Mouse (Mus musculus) embryonic stem cell, embryonic (primary cell): Measurements from ENCODE around the gene Ndufb5.

Experiments used
- CTCF ChIA-PET, 4 experiments: fragments of 300-600 bp in 2 of 4; fragments of 350-600 bp in 2 of 4; sonication (Branson Sonifier 250); formaldehyde crosslinking; loops; one replicate each; lab custom pipeline; 2022; ENCODE audit warnings: inconsistent platforms in 2 of 4; lab: Charles Lee
- POLR2A ChIA-PET, 4 experiments: fragments of 300-600 bp in 2 of 4; fragments of 350-600 bp in 2 of 4; sonication (Branson Sonifier 250); formaldehyde crosslinking; loops; one replicate each; lab custom pipeline; 2022; ENCODE audit warnings: antibody characterized with exemption in 4 of 4, inconsistent platforms in 1 of 4; lab: Charles Lee

Ndufb5 gene

GRCm38 (mm10) chr3:32759212-32759611 is 22.4 kb downstream of the Ndufb5 start:
- POLR2A ChIA-PET: interaction anchor here in 3 of 4 experiments (0.6 to 4.0 kb wide), 24 partner anchors 11 to 1045 kb away, joined by 3 to 24 read pairs (median 8); partner anchors contain the start of genes Mrpl47 (in 2 of the 3), Ndufb5 (in 2 of the 3) and Usp13 (in 2 of the 3)

GRCm38 (mm10) chr3:32762962-32763361 is 26.2 kb downstream of the Ndufb5 start:
- CTCF ChIA-PET: interaction anchor here in 1 of 4 experiments (0.7 kb wide), 1 partner anchor 18 kb away, joined by 3 read pairs; no protein-coding TSS in a partner anchor
- POLR2A ChIA-PET: interaction anchor here (0.8 to 5.8 kb wide), 33 partner anchors 10 to 1226 kb away, joined by 3 to 84 read pairs (median 6); partner anchors contain the start of genes Mrpl47 (in 4 of the 4), Ndufb5 (in 4 of the 4), Usp13 (in 3 of the 4) and Actl6a (in 1 of the 4)

More at GRCm38 (mm10) chr3:32759212-32759611, 22.4 kb downstream of the Ndufb5 start:
- CTCF ChIA-PET: no interaction called here

GRCm38 (mm10) chr3:32763902-32764301 is 27.1 kb downstream of the Ndufb5 start:
- ChIA-PET POLR2A (interaction anchor here in 3 of 4 experiments (0.9 to 5.8 kb wide), 27 partner anchors 8 to 235 kb away, joined by 3 to 84 read pairs (median 7); partner anchors contain the start of genes Usp13 (in 3 of the 3), Mrpl47 (in 2 of the 3), Ndufb5 (in 2 of the 3) and Actl6a (in 1 of the 3)), CTCF (interaction anchor here in 1 of 4 experiments (0.5 kb wide), 1 partner anchor 20 kb away, joined by 4 read pairs; no protein-coding TSS in a partner anchor)

- ChIA-PET CTCF (no interaction called here), POLR2A (no interaction called here)
Measured at GRCm38 (mm10) chr3:32770781-32771180, 34.0 kb downstream of the Ndufb5 start.
